Comparison of ENCODE assay signal across 7 mouse cellular contexts in genomic region chr4:45492681-45493081, GRCm38 (mm10). TPM values are rescaled to one million over a fixed set of nuclear protein-coding genes. Genes with fewer than 3 reads are reported as not detected.
DNase-seq lines count a peak whose midpoint lies in the region; ATAC-seq lines count a peak whose summit lies in the region.

No protein-coding gene starts in this region.

- ATAC-seq in kidney, embryonic 14.5 days (ENCODE audit: low FRiP score, low TSS enrichment), result no peak
- ATAC-seq in embryonic facial prominence, embryonic 12.5 days (ENCODE audit: insufficient number of reproducible peaks, insufficient read depth, low FRiP score, low TSS enrichment), result no peak
- ATAC-seq in heart, embryonic 14.5 days (ENCODE audit: insufficient number of reproducible peaks, insufficient read depth, low FRiP score, low read depth), result no peak
- no peak for ATAC-seq in lung, embryonic 16.5 days (ENCODE audit: low read depth)

- peak overlapping the region; percentile 37; the same call in 1 of the 2 replicates for H3K27ac ChIP-seq in kidney, embryonic 14.5 days (ENCODE audit: low read depth, low read length)
- peak overlapping the region; percentile 75 for H3K27ac ChIP-seq in embryonic facial prominence, embryonic 12.5 days
- H3K27ac ChIP-seq in heart, embryonic 14.5 days (replicated peaks in 1 of 2; ENCODE audit: control insufficient read depth in 1 of 2, insufficient read depth in 1 of 2, low read depth in 2 of 2, low read length in 2 of 2), result peak overlapping the region; percentile 79 to 87
- H3K27ac ChIP-seq in lung, embryonic 16.5 days (ENCODE audit: low read length), result peak overlapping the region; percentile 98

- H3K4me2 ChIP-seq in kidney, embryonic 14.5 days (replicated peaks; ENCODE audit: low read depth, low read length), result no peak overlapping the region; the same call in 1 of the 2 replicates
- no peak overlapping the region for H3K4me2 ChIP-seq in embryonic facial prominence, embryonic 12.5 days (replicated peaks)
- H3K4me2 ChIP-seq in heart, embryonic 14.5 days (ENCODE audit: low read length), result peak overlapping the region; percentile 50
- peak overlapping the region; percentile 21 for H3K4me2 ChIP-seq in lung, embryonic 16.5 days (ENCODE audit: low read depth, low read length)

- DNase-seq in kidney, adult 11 months, result no peak
- no peak for DNase-seq in cerebellum, adult 18-20 months
- DNase-seq in thymus, adult 18-20 months, result no peak

- H3K9ac ChIP-seq in kidney, embryonic 14.5 days (ENCODE audit: low read depth, low read length), result no peak overlapping the region
- no peak overlapping the region for H3K9ac ChIP-seq in embryonic facial prominence, embryonic 12.5 days
- peak overlapping the region; percentile 56 for H3K9ac ChIP-seq in heart, embryonic 14.5 days (ENCODE audit: low read length)
- no peak overlapping the region for H3K9ac ChIP-seq in lung, embryonic 16.5 days (ENCODE audit: low read length)

- WGBS in kidney, embryonic 14.5 days, result 12% methylated on average over 5 of the region's 5 CpGs
- 7% methylated on average over 5 of the region's 5 CpGs for WGBS in embryonic facial prominence, embryonic 12.5 days
- WGBS in heart, embryonic 14.5 days, result 10% methylated on average over 5 of the region's 5 CpGs
- 21% methylated on average over 5 of the region's 5 CpGs for WGBS in lung, embryonic 16.5 days

- no peak overlapping the region for H3K4me3 ChIP-seq in kidney, embryonic 14.5 days (ENCODE audit: low read length)
- no peak overlapping the region for H3K4me3 ChIP-seq in embryonic facial prominence, embryonic 12.5 days
- 0 out of 4 replicates have a peak overlapping the region, but pooled peaks of 1 of the 2 experiments have one; percentile 1 for H3K4me3 ChIP-seq in heart, embryonic 14.5 days (ENCODE audit: control insufficient read depth in 1 of 2, insufficient read depth in 1 of 2, low read depth in 1 of 2, low read length in 2 of 2)
- H3K4me3 ChIP-seq in lung, embryonic 16.5 days (ENCODE audit: low read length), result no peak overlapping the region

- H3K27me3 ChIP-seq in kidney, embryonic 14.5 days (ENCODE audit: control insufficient read depth, insufficient read depth, low read length), result no peaks in the 10 kb centered on the region
- no peaks in the 10 kb centered on the region for H3K27me3 ChIP-seq in embryonic facial prominence, embryonic 12.5 days
- H3K27me3 ChIP-seq in heart, embryonic 14.5 days (ENCODE audit: control insufficient read depth, insufficient read depth, low read length), result no peaks in the 10 kb centered on the region
- H3K27me3 ChIP-seq in lung, embryonic 16.5 days (ENCODE audit: control insufficient read depth, insufficient read depth, low read depth, low read length), result no peaks in the 10 kb centered on the region

- H3K9me3 ChIP-seq in kidney, embryonic 14.5 days (ENCODE audit: control insufficient read depth, low read length), result no peaks in the 10 kb centered on the region
- H3K9me3 ChIP-seq in embryonic facial prominence, embryonic 12.5 days, result no peaks in the 10 kb centered on the region
- no peaks in the 10 kb centered on the region for H3K9me3 ChIP-seq in heart, embryonic 14.5 days (ENCODE audit: control insufficient read depth, low read length)
- no peaks in the 10 kb centered on the region for H3K9me3 ChIP-seq in lung, embryonic 16.5 days (ENCODE audit: control insufficient read depth, low read length)

- H3K36me3 ChIP-seq in kidney, embryonic 14.5 days (ENCODE audit: control insufficient read depth, insufficient read depth, low read length), result no peaks in the 10 kb centered on the region
- H3K36me3 ChIP-seq in embryonic facial prominence, embryonic 12.5 days, result no peaks in the 10 kb centered on the region
- peaks cover 8% of the 10 kb centered on the region; the same call in 1 of the 2 replicates for H3K36me3 ChIP-seq in heart, embryonic 14.5 days (ENCODE audit: control insufficient read depth, insufficient read depth, low read length)
- H3K36me3 ChIP-seq in lung, embryonic 16.5 days (ENCODE audit: control insufficient read depth, insufficient read depth, low read length), result no peaks in the 10 kb centered on the region

- peaks cover 75% of the 10 kb centered on the region for H3K4me1 ChIP-seq in kidney, embryonic 14.5 days (ENCODE audit: control insufficient read depth, insufficient read depth, low read length)
- peaks cover 87% of the 10 kb centered on the region for H3K4me1 ChIP-seq in embryonic facial prominence, embryonic 12.5 days
- H3K4me1 ChIP-seq in heart, embryonic 14.5 days (ENCODE audit: control insufficient read depth in 2 of 2, insufficient read depth in 2 of 2, low read length in 2 of 2), result peaks cover 84 to 99% of the 10 kb centered on the region in 2 experiments
- H3K4me1 ChIP-seq in lung, embryonic 16.5 days (replicated peaks; ENCODE audit: control insufficient read depth, insufficient read depth, low read length), result peaks cover 87% of the 10 kb centered on the region

RNA-seq across cellular contexts. Expression of gene Shb, which starts 39.6 kb away (rescaled TPM):
- 6.0 and 6.1 TPM in 2 replicates for polyA plus RNA-seq in kidney, embryonic 14.5 days (2014; fragmentation: Nextera tagmentation; extraction: Ambion mirVana)
- polyA plus RNA-seq in embryonic facial prominence, embryonic 12.5 days (2016; fragmentation: Nextera tagmentation; extraction: Ambion mirVana), result 8.3 and 9.6 TPM in 2 replicates
- polyA plus RNA-seq in heart, embryonic 14.5 days (2014; fragmentation: Nextera tagmentation; extraction: Ambion mirVana), result 15.3 and 19.0 TPM in 2 replicates
- polyA plus RNA-seq in lung, embryonic 16.5 days (2015; fragmentation: Nextera tagmentation; extraction: Ambion mirVana), result 12.4 and 16.1 TPM in 2 replicates

Comparison
In these comparisons a context has a peak if more than half of its experiments do, and no peak if none do; other contexts are left out.
1. H3K27ac ChIP-seq: peak in every context shown above with its lines; median percentile 98 in lung, embryonic 16.5 days; 83 in heart, embryonic 14.5 days; 75 in embryonic facial prominence, embryonic 12.5 days; 37 in kidney, embryonic 14.5 days.
2. H3K4me2 ChIP-seq: peak in heart, embryonic 14.5 days (single experiment) and lung, embryonic 16.5 days (single experiment); none in kidney, embryonic 14.5 days (single experiment) and embryonic facial prominence, embryonic 12.5 days (single experiment).